Mouse (Mus musculus): Measurements from ENCODE around the gene Ociad1.

Ociad1 gene

DNA sequence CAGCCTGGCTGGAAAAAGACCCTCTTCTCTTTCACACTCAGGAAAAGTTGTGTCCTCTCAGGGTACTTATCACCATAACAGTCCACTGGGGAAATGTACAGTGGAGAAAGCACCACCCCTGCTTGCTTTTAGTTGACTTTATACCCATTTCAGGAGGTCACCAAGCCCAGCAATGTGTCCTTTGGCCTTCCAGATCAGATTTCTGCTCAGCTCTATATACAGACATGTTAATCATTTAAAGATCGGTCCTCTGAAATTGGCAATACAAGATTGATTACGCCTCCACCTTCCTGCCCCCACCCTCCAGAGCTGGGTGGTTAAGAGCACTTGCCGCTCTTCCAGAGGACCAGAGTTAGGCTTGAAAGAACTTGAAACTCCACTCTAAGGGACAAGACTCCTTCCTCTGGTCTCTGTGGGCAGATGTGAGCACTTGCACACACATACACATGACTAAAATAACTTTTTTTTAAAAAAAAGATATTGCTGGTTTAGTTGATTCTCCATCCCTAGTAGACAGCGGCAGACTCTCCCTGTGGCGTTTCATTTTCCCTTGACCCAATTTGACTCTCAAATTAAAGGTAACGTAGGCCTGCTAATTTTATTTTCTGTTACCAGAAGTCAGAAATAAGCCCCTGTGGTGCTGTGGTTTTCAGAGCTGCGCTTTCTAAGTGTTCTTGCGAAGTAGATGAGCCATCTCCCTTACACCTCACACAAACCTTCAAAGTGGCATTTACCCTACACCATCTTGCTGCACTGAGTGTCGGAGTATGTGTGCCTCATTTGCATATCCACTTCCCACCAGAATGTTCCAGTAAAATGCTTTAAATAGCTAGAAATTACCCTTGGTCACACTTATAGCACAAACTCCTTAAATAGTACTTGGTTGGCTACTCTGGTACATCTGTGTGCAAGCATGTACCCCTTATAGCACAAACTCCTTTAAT, 47.5 kb downstream of the Ociad1 start:
- in situ Hi-C loops (cut with MseI, MboI), result no loop called here

DNA sequence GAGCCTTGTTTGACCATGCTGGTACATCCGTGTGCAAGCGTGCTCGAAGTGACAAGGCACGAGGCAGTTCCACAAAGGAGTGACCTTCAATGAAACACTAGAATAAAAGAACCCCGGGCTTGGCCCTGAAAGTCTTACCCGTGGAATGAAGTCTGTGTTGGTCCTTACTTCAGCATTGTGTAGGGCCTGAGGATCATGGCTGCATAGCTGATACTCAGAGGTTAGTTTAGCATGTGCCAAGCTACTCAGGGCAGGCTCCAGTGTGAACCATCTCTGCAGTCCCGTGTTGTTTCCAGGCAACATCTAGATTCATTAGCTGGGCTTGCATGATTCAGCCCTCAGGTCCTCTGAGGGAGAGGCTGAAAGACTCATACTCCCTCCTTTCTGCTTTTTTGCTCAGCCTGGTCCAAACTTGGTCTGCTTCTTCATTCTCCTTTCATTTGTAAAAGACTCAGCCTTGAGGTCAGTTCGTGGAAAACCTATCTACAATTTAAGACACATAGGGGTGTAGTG, 48.2 kb downstream of the Ociad1 start, which contains the start of gene Ociad2:
TSS of gene Ociad2 (minus strand) at position 306 of the 513 bp plus-strand sequence.
- in situ Hi-C loops (cut with MseI, MboI), result no loop called here

DNA sequence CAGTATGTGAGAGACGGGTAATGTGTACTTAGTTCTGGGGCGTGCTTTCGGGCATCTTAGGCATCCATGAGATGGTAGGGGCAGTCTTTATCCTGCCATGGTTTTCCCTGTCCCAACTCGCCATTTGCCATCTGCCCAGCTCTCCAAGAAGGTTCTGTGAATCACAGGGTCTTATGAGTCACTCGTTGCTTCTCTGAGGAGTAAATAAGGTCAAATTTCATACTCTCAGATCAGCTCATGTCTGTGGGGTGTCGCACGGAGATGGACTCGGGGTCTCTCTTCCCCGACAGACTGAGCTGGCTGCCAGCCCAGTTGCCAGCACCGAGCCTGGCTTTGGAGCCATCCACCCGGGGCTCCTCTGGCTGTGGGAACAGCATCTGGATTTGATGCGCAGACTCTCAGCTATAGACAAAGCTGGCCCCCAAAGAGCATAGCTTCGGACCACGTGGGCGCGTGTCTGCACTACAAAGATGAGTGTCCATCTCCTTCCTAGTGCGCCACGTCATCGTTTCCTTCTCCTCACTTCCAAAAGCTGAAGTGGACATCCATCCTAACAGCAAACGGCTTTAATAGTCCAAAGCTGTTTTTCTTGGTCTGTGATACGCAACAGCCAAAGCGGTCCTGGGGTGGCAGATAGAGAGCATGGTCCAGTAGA, 50.2 kb downstream of the Ociad1 start:
- in situ Hi-C loops (cut with MseI, MboI), result no loop called here

DNA sequence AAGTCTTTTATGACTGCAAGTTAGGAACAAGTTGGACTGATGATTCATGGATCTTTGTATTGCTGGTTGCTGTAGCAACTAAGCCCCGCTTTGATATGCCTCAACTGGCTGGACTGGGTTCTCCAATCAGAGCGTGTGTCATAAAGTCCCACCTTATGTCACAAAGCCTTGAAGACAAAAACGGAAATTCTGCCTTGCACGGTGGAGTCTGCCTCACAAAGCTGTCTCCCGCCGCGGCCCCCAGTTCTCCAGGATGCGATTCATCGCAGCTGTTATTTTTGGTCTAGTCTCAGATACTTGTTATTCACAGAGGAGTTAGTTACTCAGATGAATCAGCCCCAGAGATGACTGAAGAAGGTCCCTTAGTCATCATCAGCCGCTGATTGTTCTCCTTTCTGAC, 51.7 kb downstream of the Ociad1 start:
- in situ Hi-C loops (cut with MseI, MboI), result no loop called here

DNA sequence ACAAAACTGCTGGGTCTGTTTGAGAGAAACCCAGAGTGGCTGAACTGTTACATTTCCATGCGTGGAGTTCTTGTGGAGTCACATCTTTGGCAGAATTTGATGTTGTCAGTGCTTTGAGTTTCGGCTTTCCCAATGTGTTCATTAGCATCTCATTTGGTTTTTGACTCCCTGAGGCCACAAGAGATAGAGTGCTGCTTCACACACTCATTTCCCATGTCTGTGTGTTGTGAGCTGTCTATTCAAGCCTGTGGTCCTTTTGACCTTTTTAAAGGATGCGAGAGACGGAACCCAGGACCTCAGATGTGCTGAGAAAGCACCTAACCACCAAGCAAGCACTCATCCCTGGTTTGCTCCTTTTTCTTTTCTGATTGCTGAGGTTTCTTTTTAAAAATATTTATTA, 52.7 kb downstream of the Ociad1 start:
- in situ Hi-C loops (cut with MseI, MboI), result no loop called here

DNA sequence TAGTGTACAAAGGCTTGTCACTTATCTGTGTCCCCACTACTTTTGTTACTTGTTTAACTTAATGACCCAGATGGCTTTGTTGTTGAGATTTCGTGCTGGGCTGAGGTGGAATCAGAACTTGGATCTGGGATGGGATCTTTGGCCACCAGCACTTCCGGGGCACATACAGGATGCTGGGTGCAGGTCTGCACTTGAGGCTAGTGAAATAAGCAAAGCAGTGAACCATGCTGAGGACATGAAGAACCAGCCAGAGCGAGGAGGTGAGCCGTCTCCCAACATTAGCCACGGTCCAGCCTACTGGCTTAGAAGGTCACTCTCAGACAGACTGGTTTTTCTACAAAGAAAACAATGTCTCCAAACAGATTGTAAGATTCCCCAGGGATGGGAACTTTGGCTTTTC, 56.9 kb downstream of the Ociad1 start:
- in situ Hi-C loops (cut with MseI, MboI), result no loop called here

DNA sequence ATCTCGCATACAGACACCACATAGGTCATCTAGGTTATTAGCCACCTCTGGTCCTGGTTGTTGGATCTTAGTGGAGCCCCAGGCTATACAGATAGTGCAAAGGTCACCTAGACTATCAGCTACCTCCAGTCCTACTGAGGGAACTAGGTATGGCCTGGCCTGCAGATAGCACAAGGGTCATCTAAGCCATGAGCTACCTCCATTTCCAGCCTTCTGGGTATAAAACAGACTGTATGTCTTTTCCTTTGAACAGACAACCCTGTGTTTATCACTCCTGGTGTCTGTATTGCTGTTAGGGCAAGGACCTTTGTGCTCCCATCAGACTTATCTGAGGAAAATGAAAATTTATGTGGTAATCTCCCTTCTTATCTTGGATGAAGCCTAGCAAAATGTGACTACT, 59.2 kb downstream of the Ociad1 start:
- in situ Hi-C loops (cut with MseI, MboI), result no loop called here

DNA sequence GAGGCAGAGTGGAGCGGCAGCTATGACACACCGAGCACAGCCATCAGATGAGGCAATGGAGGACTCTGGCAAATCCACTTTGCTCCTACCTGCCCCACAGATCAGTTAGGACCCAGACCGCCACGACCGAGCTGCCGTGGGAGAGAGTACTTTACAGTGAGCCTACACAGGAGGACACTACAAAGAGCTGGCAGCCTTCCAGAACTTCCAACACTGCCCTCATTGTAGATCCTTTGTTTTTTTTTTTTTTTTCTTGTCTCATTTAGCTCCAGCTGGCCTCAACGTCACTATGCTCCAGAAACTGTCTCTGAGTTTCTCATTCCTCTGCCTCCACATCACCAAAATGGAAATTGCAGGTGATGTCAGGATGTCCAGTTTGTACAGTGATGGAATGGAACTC, 60.9 kb downstream of the Ociad1 start:
- in situ Hi-C loops (cut with MseI, MboI), result no loop called here

DNA sequence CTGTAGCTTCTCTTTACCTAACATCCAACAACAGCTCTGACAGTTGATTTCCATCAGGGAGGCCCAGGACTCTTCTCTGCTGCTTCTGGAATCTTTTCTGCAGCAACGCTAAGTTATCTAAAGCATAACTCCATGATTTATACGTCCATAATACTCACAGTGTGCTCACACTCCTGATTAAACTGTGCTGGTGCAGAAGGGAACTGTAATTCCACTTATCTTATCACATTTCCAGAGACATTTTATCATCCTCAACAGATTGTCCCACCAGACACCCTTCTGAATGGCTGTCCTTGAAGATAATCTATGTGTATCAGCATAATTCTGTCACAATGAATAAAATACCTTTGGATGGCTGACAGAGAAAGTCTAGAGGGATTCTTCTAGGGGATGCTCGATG, 61.4 kb downstream of the Ociad1 start:
- in situ Hi-C loops (cut with MseI, MboI), result no loop called here

DNA sequence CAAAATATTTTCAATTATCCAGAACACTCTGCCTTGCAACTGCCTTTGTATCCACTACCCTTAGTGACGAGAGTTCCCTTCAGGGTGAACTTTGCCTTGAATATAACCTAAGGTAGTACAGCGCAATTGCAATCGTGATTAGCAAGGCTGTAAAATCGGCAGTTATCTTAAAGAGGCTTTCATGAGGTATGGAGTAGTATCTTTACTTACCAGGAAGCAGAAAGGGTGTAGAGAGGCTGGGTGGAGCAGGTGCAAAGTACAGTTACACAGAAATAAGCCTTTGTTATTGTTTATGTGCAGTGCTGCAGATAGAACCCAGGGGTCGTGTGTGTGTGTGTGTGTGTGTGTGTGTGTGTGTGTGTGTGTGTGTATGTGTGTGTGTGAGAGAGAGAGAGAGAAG, 62.8 kb downstream of the Ociad1 start:
- in situ Hi-C loops (cut with MseI, MboI), result no loop called here

DNA sequence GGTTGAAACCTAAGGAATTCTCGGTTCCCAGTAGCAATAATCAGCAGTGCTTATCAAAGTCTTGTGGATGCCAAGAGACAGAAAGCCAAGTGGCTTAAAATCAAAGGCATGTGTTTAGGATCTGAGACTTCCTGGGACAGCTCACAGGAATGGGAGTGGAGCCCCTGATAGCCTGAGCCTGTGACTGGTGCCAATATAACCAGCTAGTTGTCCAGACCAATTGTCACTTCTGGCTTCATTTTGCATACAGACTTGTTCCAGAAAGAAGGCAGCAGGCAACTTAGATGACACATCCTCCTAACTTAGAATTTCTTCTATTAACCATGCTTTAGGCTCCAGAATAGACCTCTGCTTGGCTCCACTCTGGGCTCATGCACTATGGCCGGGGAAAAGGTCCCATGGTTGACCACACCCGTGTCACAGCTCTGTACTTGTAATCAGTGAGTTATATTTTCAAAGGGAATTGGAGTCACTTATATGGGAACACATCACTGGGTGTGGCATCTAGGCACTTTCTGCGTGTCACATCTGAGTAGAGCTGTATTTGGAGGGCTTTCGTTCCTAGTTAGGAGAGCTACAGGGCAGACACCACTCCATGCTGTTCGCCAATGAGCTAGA, 66.7 kb downstream of the Ociad1 start:
- in situ Hi-C loops (cut with MseI, MboI), result no loop called here

DNA sequence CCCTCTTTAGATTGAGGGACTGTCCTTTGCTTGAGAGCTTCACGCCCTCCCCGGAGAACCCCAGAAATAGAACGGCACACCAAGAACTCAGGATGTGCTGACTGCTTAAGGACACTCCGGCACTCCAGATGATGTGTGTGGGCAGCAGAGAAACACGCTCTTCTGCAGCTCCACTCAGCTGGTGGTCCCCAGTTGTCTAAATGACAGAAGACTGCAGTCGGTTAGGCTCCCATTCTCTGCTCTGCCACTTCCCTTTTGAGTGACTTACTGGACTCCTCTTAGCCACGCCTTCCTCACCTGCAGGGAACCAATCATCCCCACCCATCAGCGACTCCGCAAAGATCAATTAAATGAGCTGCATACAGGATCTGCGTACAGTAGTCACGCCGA, 67.2 kb downstream of the Ociad1 start:
- in situ Hi-C loops (cut with MseI, MboI), result no loop called here

DNA sequence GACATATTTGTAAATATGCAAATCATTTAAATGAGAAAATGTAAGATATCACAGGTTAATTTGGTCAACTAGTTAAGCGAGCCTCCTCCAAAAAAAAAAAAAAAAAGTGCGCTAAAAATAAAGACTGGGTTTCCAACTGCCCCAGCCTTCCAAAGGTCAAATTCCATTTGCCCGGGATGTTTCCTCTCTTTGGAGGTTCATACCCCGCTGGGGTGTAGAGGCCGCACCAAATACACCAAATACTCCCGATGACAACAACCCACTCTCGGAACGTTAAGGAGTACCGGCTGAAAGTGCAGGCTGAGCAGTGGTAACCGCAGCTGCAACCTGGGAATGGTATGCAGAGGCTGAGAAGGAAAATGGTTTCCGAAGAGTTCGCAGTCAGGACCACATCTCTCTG, 67.7 kb downstream of the Ociad1 start:
- in situ Hi-C loops (cut with MseI, MboI), result no loop called here

DNA sequence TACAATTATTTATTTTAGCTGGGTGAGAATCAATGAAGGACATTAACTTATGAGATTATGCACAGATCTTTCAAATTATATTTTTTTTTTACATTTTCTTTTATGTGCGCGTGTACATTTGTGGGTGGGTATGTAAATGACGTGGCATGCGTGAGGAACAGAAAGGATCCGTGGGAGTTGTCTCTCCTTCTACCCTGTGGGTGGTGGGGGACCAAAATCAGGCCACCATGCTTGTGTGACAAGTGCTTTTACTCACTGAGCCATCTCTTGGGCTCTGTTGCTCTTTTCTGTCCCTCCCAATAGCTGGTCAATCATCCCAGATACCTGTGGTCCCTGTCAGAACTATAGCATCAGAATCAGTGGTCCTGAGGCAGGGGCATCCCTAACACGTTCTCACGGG, 69.8 kb downstream of the Ociad1 start:
- in situ Hi-C loops (cut with MseI, MboI), result no loop called here

DNA sequence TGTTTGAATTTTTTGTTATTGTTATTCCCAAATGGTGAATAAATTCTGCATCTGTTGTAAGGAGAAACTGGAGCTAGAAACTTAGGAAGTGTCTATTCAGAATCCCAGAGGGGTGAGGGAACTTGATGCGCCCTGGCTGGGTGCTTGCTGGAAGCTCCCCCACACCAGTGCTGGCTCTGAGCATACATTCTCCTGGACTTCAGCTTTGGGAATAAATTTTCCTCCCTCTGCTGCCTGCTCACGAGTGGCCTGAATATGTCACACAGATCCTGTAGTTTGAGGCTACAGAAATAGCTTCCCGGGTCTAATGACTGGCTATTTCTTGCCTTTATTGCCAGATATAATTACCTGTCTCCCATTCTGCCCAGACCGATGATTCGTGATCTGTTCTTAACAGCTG, 70.2 kb downstream of the Ociad1 start:
- in situ Hi-C loops (cut with MseI, MboI), result no loop called here

All from mouse trophoblast stem cell (cell line).